Comparison of ENCODE assay signal across 8 mouse cellular contexts in the genomic region with DNA sequence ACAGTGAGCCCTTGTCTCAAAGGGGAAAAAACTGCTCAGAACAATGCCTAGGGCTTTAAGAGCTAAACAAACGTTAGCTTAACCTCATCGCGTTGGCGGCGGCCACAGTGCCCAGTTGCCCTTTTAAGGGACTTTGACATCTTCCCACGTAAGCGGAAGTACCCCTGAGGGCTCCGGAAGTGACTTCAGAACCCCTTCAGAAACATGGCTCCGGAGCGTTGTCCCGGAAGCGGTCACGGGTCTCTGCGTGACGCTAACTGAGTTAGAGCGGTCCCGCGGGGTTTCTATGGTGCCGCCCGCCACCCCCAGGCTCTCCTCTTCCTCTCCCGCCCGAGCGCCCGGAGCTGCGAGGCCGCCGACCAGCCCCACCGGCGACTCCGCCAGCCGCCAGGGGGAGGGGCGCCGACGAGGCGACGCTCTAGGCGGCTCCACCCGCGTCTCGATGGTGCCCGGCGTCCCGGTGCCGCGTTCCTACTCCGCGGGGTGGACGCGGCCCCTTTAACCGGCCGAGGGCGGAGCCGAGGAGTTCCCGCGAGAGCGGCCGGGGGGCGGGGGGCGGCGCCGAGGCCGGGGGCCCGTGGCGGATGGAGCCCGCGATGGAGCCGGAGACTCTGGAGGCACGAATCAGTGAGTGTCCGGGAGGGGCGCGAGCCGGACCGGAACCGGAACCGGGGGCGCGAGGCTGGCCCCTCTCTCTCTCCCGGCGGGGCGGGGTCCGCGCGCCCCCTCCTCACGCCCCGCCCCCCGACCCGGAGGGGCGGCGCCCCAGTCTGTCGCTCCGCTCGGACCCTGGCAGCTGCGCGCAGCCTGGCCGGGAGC. TPM values are rescaled to one million over a fixed set of nuclear protein-coding genes. Genes with fewer than 3 reads are reported as not detected.
A peak's percentile ranks its signal among the peaks of the same experiment; 100 is the strongest.
DNase-seq lines count a peak whose midpoint lies in the region; ATAC-seq and TF ChIP-seq lines count a peak whose summit lies in the region.

Gene Gga1 (plus strand): TSS at position 200 of the 819 bp plus-strand sequence.

- 3% methylated on average over 57 of the region's 95 CpGs for WGBS in hindbrain, postnatal 0 days

- peak; percentile 96 for DNase-seq in ZHBTc4 (ENCODE audit: low read depth, low spot score)
- DNase-seq in gastrocnemius, adult 2 months: peak; percentile 94
- DNase-seq in hindbrain, postnatal 0 days (ENCODE audit: low spot score): peak; percentile 99
- peak; percentile 91 to 92 for DNase-seq in left cerebral cortex, adult 2 months (ENCODE audit: extremely low spot score in 1 of 2, low spot score in 2 of 2)
- peak; percentile 95 to 98 for DNase-seq in right cerebral cortex, adult 2 months (ENCODE audit: low spot score in 2 of 2)
- peak; percentile 94 for DNase-seq in urinary bladder, postnatal 14 days (ENCODE audit: low spot score)

- TF ChIP-seq CTCF in gastrocnemius, adult 2 months (IDR thresholded peaks at IDR 0.05): peak; percentile 44
- no peak for TF ChIP-seq CTCF in hindbrain, postnatal 0 days (IDR thresholded peaks at IDR 0.05; ENCODE audit: low read depth)
- TF ChIP-seq CTCF in left cerebral cortex, adult 2 months (IDR thresholded peaks at IDR 0.05): peak; percentile 20; the same call in 1 of the 2 replicates

- intact Hi-C loops in gastrocnemius, adult 2 months (cut with DNase I): no loop called here
- intact Hi-C loops in left cerebral cortex, adult 2 months (cut with DNase I): no loop called here

- H3K4me2 ChIP-seq in hindbrain, postnatal 0 days (ENCODE audit: low read depth, low read length): peak within 1 kb of the TSS; percentile 89

- peak within 1 kb of the TSS; percentile 95 for H3K4me3 ChIP-seq in gastrocnemius, adult 2 months
- H3K4me3 ChIP-seq in hindbrain, postnatal 0 days (ENCODE audit: low read length): peak within 1 kb of the TSS; percentile 77
- peak within 1 kb of the TSS; percentile 78 for H3K4me3 ChIP-seq in left cerebral cortex, adult 2 months

- H3K27ac ChIP-seq in gastrocnemius, adult 2 months: peak within 1 kb of the TSS; percentile 97
- H3K27ac ChIP-seq in hindbrain, postnatal 0 days: peak within 1 kb of the TSS; percentile 99
- H3K27ac ChIP-seq in left cerebral cortex, adult 2 months: peak within 1 kb of the TSS; percentile 98

- no peaks in the 10 kb centered on the region for H3K27me3 ChIP-seq in hindbrain, postnatal 0 days (ENCODE audit: insufficient read depth, low read length)

- H3K9ac ChIP-seq in hindbrain, postnatal 0 days (replicated peaks; ENCODE audit: low read length): peak within 1 kb of the TSS; percentile 92

- H3K4me1 ChIP-seq in hindbrain, postnatal 0 days (ENCODE audit: insufficient read depth, low read length): 0 out of 2 replicates have a peak, but pooled peaks cover 4% of the 10 kb centered on the region

- no peaks in the 10 kb centered on the region for H3K9me3 ChIP-seq in hindbrain, postnatal 0 days (ENCODE audit: low read length)

- H3K36me3 ChIP-seq in hindbrain, postnatal 0 days (ENCODE audit: insufficient read depth, low read length): 0 out of 2 replicates have a peak, but pooled peaks cover 3% of the 10 kb centered on the region

- peak; percentile 67 for ATAC-seq in common myeloid progenitor, adult 5-6 weeks (replicated peaks; ENCODE audit: low read depth, poor library complexity, severe bottlenecking)
- ATAC-seq in hindbrain, postnatal 0 days: peak; percentile 90
- peak; percentile 68 for ATAC-seq in megakaryocyte, adult 5-6 weeks (ENCODE audit: poor library complexity, severe bottlenecking)

RNA-seq across cellular contexts. Expression of gene Gga1, which starts in this region (rescaled TPM):
- total RNA-seq in common myeloid progenitor, adult 5-6 weeks (2017): 9.3 and 19.5 TPM in 2 replicates
- total RNA-seq in gastrocnemius, adult 2 months (2021): 10 to 100 TPM; 43.1 to 45.7 TPM
- 40.0 and 47.1 TPM in 2 replicates for total RNA-seq in hindbrain, postnatal 0 days (2014; rRNA removed)
- polyA plus RNA-seq in hindbrain, postnatal 0 days (2015; fragmentation: Nextera tagmentation; extraction: Ambion mirVana): 40.1 and 41.2 TPM in 2 replicates
- total RNA-seq in left cerebral cortex, adult 2 months (2021): 10 to 100 TPM; 64.8 to 68.2 TPM
- total RNA-seq in megakaryocyte, adult 5-6 weeks (2015): 46.0 and 52.6 TPM in 2 replicates
- 20.8 and 28.9 TPM in 2 replicates for total RNA-seq in megakaryocyte, adult 5-6 weeks (2017)

Comparison
In these comparisons a context has a peak if more than half of its experiments do, and no peak if none do; other contexts are left out.
1. Peak in every context shown above with its lines: DNase-seq, ATAC-seq, H3K4me3 ChIP-seq and H3K27ac ChIP-seq.